Mouse (Mus musculus): ENCODE measurements around the gene Slc7a6os.

The Slc7a6os gene

GRCm38 (mm10) chr8:106178428-106178827, 32.3 kb downstream of the Slc7a6os start:
- in situ Hi-C loops (cut with MboI; ENCODE audit: low sequenced_read_pairs), result no loop called here

GRCm38 (mm10) chr8:106177594-106177993, 33.1 kb downstream of the Slc7a6os start:
- in situ Hi-C loops (cut with MboI; ENCODE audit: low sequenced_read_pairs), result no loop called here

- in situ Hi-C loops (cut with MboI; ENCODE audit: low sequenced_read_pairs), result no loop called here
These were observed 33.8 kb downstream of the Slc7a6os start for GRCm38 (mm10) chr8:106176891-106177290.

- in situ Hi-C loops (cut with MboI; ENCODE audit: low sequenced_read_pairs), result no loop called here
These were observed 37.2 kb downstream of the Slc7a6os start for GRCm38 (mm10) chr8:106173566-106173965.

GRCm38 (mm10) chr8:106169934-106170480, 40.7 kb downstream of the Slc7a6os start:
- in situ Hi-C loops (cut with MboI; ENCODE audit: low sequenced_read_pairs), result no loop called here

- in situ Hi-C loops (cut with MboI; ENCODE audit: low sequenced_read_pairs), result no loop called here
These were observed 41.5 kb downstream of the Slc7a6os start for GRCm38 (mm10) chr8:106169017-106169933.

- in situ Hi-C loops (cut with MboI; ENCODE audit: low sequenced_read_pairs), result no loop called here
These were observed 42.2 kb downstream of the Slc7a6os start, which contains the start of gene Slc7a6 for GRCm38 (mm10) chr8:106168356-106169016. Gene Slc7a6 (plus strand): TSS chr8:106168857.

GRCm38 (mm10) chr8:106165460-106165859, 45.3 kb downstream of the Slc7a6os start:
- in situ Hi-C loops (cut with MboI; ENCODE audit: low sequenced_read_pairs), result no loop called here

GRCm38 (mm10) chr8:106163251-106163650, 47.5 kb downstream of the Slc7a6os start:
- in situ Hi-C loops (cut with MboI; ENCODE audit: low sequenced_read_pairs), result no loop called here

- in situ Hi-C loops (cut with MboI; ENCODE audit: low sequenced_read_pairs), result no loop called here
These were observed 50.9 kb downstream of the Slc7a6os start for GRCm38 (mm10) chr8:106159876-106160275.

GRCm38 (mm10) chr8:106158381-106158780, 52.4 kb downstream of the Slc7a6os start:
- in situ Hi-C loops (cut with MboI; ENCODE audit: low sequenced_read_pairs), result no loop called here

GRCm38 (mm10) chr8:106157419-106157818, 53.3 kb downstream of the Slc7a6os start:
- in situ Hi-C loops (cut with MboI; ENCODE audit: low sequenced_read_pairs), result no loop called here

GRCm38 (mm10) chr8:106152876-106153275, 57.9 kb downstream of the Slc7a6os start:
- in situ Hi-C loops (cut with MboI; ENCODE audit: low sequenced_read_pairs), result no loop called here

- in situ Hi-C loops (cut with MboI; ENCODE audit: low sequenced_read_pairs), result no loop called here
These were observed 59.7 kb downstream of the Slc7a6os start for GRCm38 (mm10) chr8:106151041-106151440.
